Mouse (Mus musculus): ENCODE results near the gene Higd1c. TPM values are rescaled to one million over a fixed set of nuclear protein-coding genes. Genes with fewer than 3 reads are reported as not detected.
"Not testable (repeated sequence)": the region's sequence is repeated elsewhere in the genome, so short reads cannot be mapped to it uniquely, and the experiment has no call there.

Gene Higd1c
- polyA plus RNA-seq, 1 experiment from 2014 or later: not detected

- Histone ChIP-seq H3K9ac (no peak overlapping the region), H3K27ac (no peak overlapping the region), H3K36me3 (no peaks in the 10 kb centered on the region), H3K27me3 (no peaks in the 10 kb centered on the region), H3K9me3 (peaks cover 5% of the 10 kb centered on the region; the same call in 1 of the 2 replicates), H3K4me3 (no peak overlapping the region), H3K4me1 (0 out of 2 replicates have a peak, but pooled peaks cover 3% of the 10 kb centered on the region), H3K4me2 (no peak overlapping the region)
- 82% methylated on average over 7 of the region's 7 CpGs for WGBS
- ATAC-seq (ENCODE audit: insufficient number of reproducible peaks, insufficient read depth, low FRiP score, low TSS enrichment, low read depth): no peak
Observed at GRCm38 (mm10) chr15:100367119-100367518, 2.8 kb downstream of the Higd1c start.

GRCm38 (mm10) chr15:100375066-100375465, 10.7 kb downstream of the Higd1c start:
- no peaks in the 10 kb centered on the region for H3K36me3 ChIP-seq
- H3K4me2 ChIP-seq: no peak overlapping the region
- ATAC-seq (ENCODE audit: insufficient number of reproducible peaks, insufficient read depth, low FRiP score, low TSS enrichment, low read depth): no peak
- peaks cover 12% of the 10 kb centered on the region; the same call in 1 of the 2 replicates for H3K9me3 ChIP-seq
- WGBS: 31% methylated on average over 5 of the region's 5 CpGs
- H3K27ac ChIP-seq: no peak overlapping the region
- H3K9ac ChIP-seq: no peak overlapping the region
- no peaks in the 10 kb centered on the region for H3K4me1 ChIP-seq
- H3K27me3 ChIP-seq: no peaks in the 10 kb centered on the region
- no peak overlapping the region for H3K4me3 ChIP-seq

- not testable (repeated sequence) for H3K4me2 ChIP-seq, H3K9ac ChIP-seq, H3K27me3 ChIP-seq, H3K27ac ChIP-seq, H3K4me1 ChIP-seq, H3K36me3 ChIP-seq, H3K4me3 ChIP-seq
- peaks cover 11% of the 10 kb centered on the region; the same call in 1 of the 2 replicates for H3K9me3 ChIP-seq
- WGBS: 36% methylated on average over 4 of the region's 9 CpGs
- ATAC-seq (ENCODE audit: insufficient number of reproducible peaks, insufficient read depth, low FRiP score, low TSS enrichment, low read depth): peak; percentile 2; the same call in 1 of the 2 replicates
Observed at GRCm38 (mm10) chr15:100377847-100378505, 13.6 kb downstream of the Higd1c start.

- H3K9me3 ChIP-seq: no peaks in the 10 kb centered on the region
- no peak overlapping the region for H3K9ac ChIP-seq
- no peak overlapping the region for H3K4me3 ChIP-seq
- H3K36me3 ChIP-seq: no peaks in the 10 kb centered on the region
- no peaks in the 10 kb centered on the region for H3K27me3 ChIP-seq
- 0 out of 2 replicates have a peak, but pooled peaks cover 4% of the 10 kb centered on the region for H3K4me1 ChIP-seq
- no peak overlapping the region for H3K4me2 ChIP-seq
- H3K27ac ChIP-seq: no peak overlapping the region
- WGBS: 86% methylated on average over 8 of the region's 8 CpGs
- no peak for ATAC-seq (ENCODE audit: insufficient number of reproducible peaks, insufficient read depth, low FRiP score, low TSS enrichment, low read depth)
Observed at GRCm38 (mm10) chr15:100379658-100380057, 15.3 kb downstream of the Higd1c start.

GRCm38 (mm10) chr15:100380104-100380503, 15.8 kb downstream of the Higd1c start:
- ATAC-seq (ENCODE audit: insufficient number of reproducible peaks, insufficient read depth, low FRiP score, low TSS enrichment, low read depth): no peak
- H3K27me3 ChIP-seq: no peaks in the 10 kb centered on the region
- 52% methylated on average over 2 of the region's 2 CpGs for WGBS

GRCm38 (mm10) chr15:100385705-100386104, 21.4 kb downstream of the Higd1c start:
- H3K4me1 ChIP-seq: peaks cover 8% of the 10 kb centered on the region; the same call in 1 of the 2 replicates
- no peak overlapping the region for H3K9ac ChIP-seq
- no peak for ATAC-seq (ENCODE audit: insufficient number of reproducible peaks, insufficient read depth, low FRiP score, low TSS enrichment, low read depth)
- H3K4me2 ChIP-seq: no peak overlapping the region
- no peak overlapping the region for H3K27ac ChIP-seq
- H3K27me3 ChIP-seq: no peaks in the 10 kb centered on the region
- no peak overlapping the region for H3K4me3 ChIP-seq
- 90% methylated on average over 9 of the region's 9 CpGs for WGBS
- H3K36me3 ChIP-seq: no peaks in the 10 kb centered on the region
- no peaks in the 10 kb centered on the region for H3K9me3 ChIP-seq

More at GRCm38 (mm10) chr15:100380104-100380503, 15.8 kb downstream of the Higd1c start:
- Histone ChIP-seq H3K4me1 (0 out of 2 replicates have a peak, but pooled peaks cover 4% of the 10 kb centered on the region), H3K9me3 (no peaks in the 10 kb centered on the region), H3K27ac (no peak overlapping the region), H3K9ac (no peak overlapping the region), H3K36me3 (no peaks in the 10 kb centered on the region), H3K4me3 (no peak overlapping the region), H3K4me2 (no peak overlapping the region)

GRCm38 (mm10) chr15:100387544-100388223, 23.3 kb downstream of the Higd1c start:
- Histone ChIP-seq H3K4me2 (no peak overlapping the region), H3K9me3 (no peaks in the 10 kb centered on the region), H3K36me3 (peaks cover 2% of the 10 kb centered on the region), H3K27me3 (no peaks in the 10 kb centered on the region), H3K9ac (no peak overlapping the region), H3K27ac (no peak overlapping the region), H3K4me1 (peaks cover 8% of the 10 kb centered on the region; the same call in 1 of the 2 replicates), H3K4me3 (no peak overlapping the region)
- 93% methylated on average over 17 of the region's 17 CpGs for WGBS
- no peak for ATAC-seq (ENCODE audit: insufficient number of reproducible peaks, insufficient read depth, low FRiP score, low TSS enrichment, low read depth)

GRCm38 (mm10) chr15:100388224-100388835, 24.0 kb downstream of the Higd1c start:
- H3K9me3 ChIP-seq: no peaks in the 10 kb centered on the region
- no peak overlapping the region for H3K4me2 ChIP-seq
- peaks cover 9% of the 10 kb centered on the region for H3K36me3 ChIP-seq
- no peak overlapping the region for H3K27ac ChIP-seq
- no peak overlapping the region for H3K4me3 ChIP-seq
- peaks cover 8% of the 10 kb centered on the region; the same call in 1 of the 2 replicates for H3K4me1 ChIP-seq
- no peak overlapping the region for H3K9ac ChIP-seq
- WGBS: 90% methylated on average over 12 of the region's 16 CpGs
- H3K27me3 ChIP-seq: no peaks in the 10 kb centered on the region
- no peak for ATAC-seq (ENCODE audit: insufficient number of reproducible peaks, insufficient read depth, low FRiP score, low TSS enrichment, low read depth)

- no peaks in the 10 kb centered on the region for H3K27me3 ChIP-seq
- peaks cover 8% of the 10 kb centered on the region; the same call in 1 of the 2 replicates for H3K4me1 ChIP-seq
- H3K36me3 ChIP-seq: peaks cover 14% of the 10 kb centered on the region
- no peak for ATAC-seq (ENCODE audit: insufficient number of reproducible peaks, insufficient read depth, low FRiP score, low TSS enrichment, low read depth)
- no peaks in the 10 kb centered on the region for H3K9me3 ChIP-seq
- no peak overlapping the region for H3K4me3 ChIP-seq
- H3K27ac ChIP-seq: no peak overlapping the region
- 66% methylated on average over 9 of the region's 9 CpGs for WGBS
- no peak overlapping the region for H3K4me2 ChIP-seq
- H3K9ac ChIP-seq: no peak overlapping the region
Observed at GRCm38 (mm10) chr15:100388886-100389285, 24.5 kb downstream of the Higd1c start.

GRCm38 (mm10) chr15:100391066-100391465, 26.7 kb downstream of the Higd1c start:
- H3K9ac ChIP-seq: no peak overlapping the region
- H3K27ac ChIP-seq: no peak overlapping the region
- no peaks in the 10 kb centered on the region for H3K27me3 ChIP-seq
- WGBS: 65% methylated on average over 7 of the region's 7 CpGs
- no peak overlapping the region for H3K4me2 ChIP-seq
- ATAC-seq (ENCODE audit: insufficient number of reproducible peaks, insufficient read depth, low FRiP score, low TSS enrichment, low read depth): no peak
- H3K36me3 ChIP-seq: peaks cover 36% of the 10 kb centered on the region
- H3K4me1 ChIP-seq: peaks cover 4% of the 10 kb centered on the region; the same call in 1 of the 2 replicates
- no peaks in the 10 kb centered on the region for H3K9me3 ChIP-seq
- no peak overlapping the region for H3K4me3 ChIP-seq

GRCm38 (mm10) chr15:100391599-100391998, 27.3 kb downstream of the Higd1c start:
- Histone ChIP-seq H3K9ac (no peak overlapping the region), H3K36me3 (peaks cover 42% of the 10 kb centered on the region), H3K27ac (no peak overlapping the region), H3K4me3 (no peak overlapping the region), H3K4me1 (peaks cover 4% of the 10 kb centered on the region; the same call in 1 of the 2 replicates), H3K27me3 (no peaks in the 10 kb centered on the region), H3K4me2 (no peak overlapping the region), H3K9me3 (no peaks in the 10 kb centered on the region)
- WGBS: 96% methylated on average over 7 of the region's 7 CpGs
- no peak for ATAC-seq (ENCODE audit: insufficient number of reproducible peaks, insufficient read depth, low FRiP score, low TSS enrichment, low read depth)
